Mouse (Mus musculus): ENCODE results near the gene Bche.

- TF ChIP-seq CTCF (IDR thresholded peaks at IDR 0.05; ENCODE audit: low read depth) (peak; percentile 63), EP300 (IDR thresholded peaks at IDR 0.05; ENCODE audit: low read depth) (no peak)
Measured at GRCm38 (mm10) chr3:73731677-73732076, 23.5 kb upstream of the Bche start.
